Mouse (Mus musculus): ENCODE measurements around the gene Alpi. TPM values are rescaled to one million over a fixed set of nuclear protein-coding genes. Genes with fewer than 3 reads are reported as not detected.

Alpi gene
- total RNA-seq, 2 experiments from 2014 or later, result not detected

DNA sequence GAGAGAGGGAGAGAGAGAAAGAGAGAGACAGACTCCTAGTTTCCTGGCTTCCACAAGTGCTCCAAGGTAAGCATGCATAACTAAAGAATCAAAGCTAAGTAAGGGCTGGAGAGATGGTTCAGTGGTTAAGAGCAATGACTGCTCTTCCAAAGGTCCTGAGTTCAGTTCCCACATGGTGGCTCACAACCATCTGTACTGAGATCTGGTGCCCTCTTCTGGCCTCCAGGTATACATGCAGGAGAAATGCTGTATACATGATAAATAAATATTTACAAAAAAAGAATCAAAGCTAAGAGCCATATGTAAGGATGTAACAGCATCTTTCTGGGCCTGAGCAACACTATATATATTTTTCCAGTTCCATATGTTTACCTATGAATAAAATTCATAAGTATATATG, 40.5 kb downstream of the Alpi start:
- no peak for DNase-seq (ENCODE audit: low spot score in 2 of 2)

DNA sequence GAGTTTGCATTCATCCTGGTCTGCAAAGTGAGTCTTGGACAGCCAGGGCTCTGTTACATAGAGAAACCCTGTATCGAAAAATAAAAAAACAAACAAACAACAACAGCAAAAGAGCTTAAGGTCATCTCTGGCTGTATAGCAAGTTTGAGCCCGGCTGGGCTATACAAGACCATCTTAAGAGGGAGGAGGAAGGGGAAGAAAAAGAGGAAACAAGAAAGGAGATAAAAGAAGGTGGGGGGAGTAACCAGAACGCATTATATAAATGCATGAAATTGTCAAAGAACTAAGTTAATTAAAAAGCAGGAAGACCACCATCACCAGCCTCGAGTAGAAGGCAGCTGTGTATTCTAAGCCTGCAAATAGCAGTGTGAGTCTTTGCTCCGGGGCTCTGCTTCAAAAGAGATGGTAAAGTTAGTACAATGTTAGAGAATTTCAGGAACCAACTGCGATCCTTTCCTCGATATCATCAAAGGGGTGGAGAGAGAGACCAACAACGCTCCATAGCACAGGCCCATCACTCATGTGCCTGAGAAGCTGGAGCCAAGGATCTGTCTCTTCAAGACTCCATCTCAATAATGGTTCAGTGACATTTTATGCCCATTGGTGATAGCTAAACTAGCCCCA, 42.3 kb downstream of the Alpi start:
- DNase-seq (ENCODE audit: low spot score in 2 of 2), result no peak

DNA sequence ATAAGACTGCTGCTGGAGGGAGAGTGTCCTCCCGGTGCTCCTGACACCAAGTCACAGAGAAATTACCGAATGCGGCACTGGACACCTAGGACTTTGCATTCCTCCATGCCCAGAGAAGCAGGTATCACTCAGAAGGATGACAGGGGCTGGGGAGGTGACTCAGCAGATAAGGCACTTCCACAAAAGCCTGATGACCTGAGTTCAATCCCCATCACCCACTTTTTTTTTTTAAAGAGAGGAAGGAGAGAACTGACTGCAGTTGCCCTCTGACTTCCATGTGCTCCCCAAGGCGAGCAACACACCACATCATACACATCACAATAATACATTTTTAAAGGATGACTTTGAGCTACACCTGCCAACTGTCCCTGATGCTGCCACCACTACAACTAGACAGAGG, 44.3 kb downstream of the Alpi start:
- DNase-seq (ENCODE audit: low spot score in 2 of 2), result no peak

DNA sequence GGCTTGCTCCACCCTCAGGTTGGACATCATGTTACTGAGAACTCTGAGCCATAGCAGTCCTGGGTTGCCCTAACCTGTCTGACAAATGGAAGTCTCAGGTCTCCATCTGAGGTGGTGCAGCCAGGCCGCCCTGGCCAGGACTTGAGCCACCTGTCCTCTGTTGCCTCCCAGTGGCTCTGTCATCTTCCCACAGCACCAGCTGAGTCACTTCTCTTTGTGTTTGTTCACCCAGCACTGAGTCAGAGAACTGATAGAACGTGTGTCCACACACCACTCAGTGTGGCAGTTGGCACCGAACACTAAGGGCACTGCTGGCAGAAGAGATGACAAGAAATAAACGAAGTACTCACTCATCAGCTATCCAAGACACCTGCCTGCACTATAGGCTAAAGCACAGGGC, 50.0 kb downstream of the Alpi start:
- no peak for DNase-seq (ENCODE audit: low spot score in 2 of 2)

DNA sequence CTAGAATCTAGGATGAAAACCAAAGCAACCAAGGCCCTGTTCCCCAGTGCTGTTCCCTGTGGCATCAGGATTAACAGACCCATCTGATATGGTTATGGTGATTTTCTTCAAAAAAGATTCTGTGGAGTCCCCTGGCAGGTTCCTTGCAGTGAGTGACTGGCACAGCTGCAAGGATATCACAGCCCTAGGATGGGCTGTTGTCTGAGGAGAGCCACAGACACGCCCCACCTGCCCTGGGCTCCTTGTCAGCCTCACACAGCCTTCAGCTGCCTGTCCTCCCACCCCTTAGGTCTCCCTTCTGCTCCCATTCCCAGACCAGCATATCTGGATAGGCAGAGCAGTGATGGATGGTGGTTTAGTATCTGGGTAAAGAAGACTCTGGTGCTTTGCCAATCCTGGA, 50.7 kb downstream of the Alpi start:
- no peak for DNase-seq (ENCODE audit: low spot score in 2 of 2)

DNA sequence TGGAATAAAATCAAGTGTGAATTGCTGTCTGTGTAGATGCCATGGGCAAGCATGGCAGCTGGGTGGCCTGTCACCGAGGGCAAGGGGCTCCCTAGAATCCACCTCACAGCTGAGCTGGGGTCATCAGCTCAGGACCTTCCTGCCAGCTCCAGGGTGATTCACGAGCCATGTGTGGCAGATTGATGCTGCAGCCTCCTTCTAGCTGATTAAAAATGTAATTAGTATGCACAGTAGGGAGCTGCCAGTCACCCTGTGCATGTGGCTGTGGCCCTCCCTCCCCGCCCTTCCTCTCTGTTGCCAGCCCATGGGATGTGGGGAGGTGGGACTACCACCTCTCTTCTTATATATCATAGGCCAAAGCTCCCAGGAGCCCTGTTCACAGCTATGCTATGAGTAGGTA, 51.3 kb downstream of the Alpi start:
- DNase-seq (ENCODE audit: low spot score in 2 of 2), result no peak

Other genes with a start within 250 kb of the Alpi start
- not detected for gene Alppl2, start 11.7 kb downstream of the Alpi start, total RNA-seq (2021)
- not detected for gene Akp3, start 23.4 kb upstream of the Alpi start, total RNA-seq (2021)
- gene Ecel1, start 54.9 kb upstream of the Alpi start, total RNA-seq (2021), result 1 to 10 TPM; 4.1 to 4.5 TPM
- gene Prss56, start 81.7 kb upstream of the Alpi start, total RNA-seq (2021), result under 1 TPM in 1 of 2 experiments, not detected in 1; 0.32 TPM
- not detected for gene Chrnd, start 89.0 kb upstream of the Alpi start, total RNA-seq (2021)
- not detected for gene Chrng, start 103.1 kb upstream of the Alpi start, total RNA-seq (2021)
- gene Eif4e2, start 112.3 kb upstream of the Alpi start, total RNA-seq (2021), result 10 to 100 TPM; 81.5 to 82.8 TPM
- 1 to 10 TPM; 7.2 to 7.7 TPM for gene Efhd1, start 162.8 kb upstream of the Alpi start, total RNA-seq (2021)
- 10 to 100 TPM; 83.0 to 91.2 TPM for gene Gigyf2, start 225.4 kb upstream of the Alpi start, total RNA-seq (2021)

Data from layer of hippocampus, postnatal 10 days (tissue).